Mouse (Mus musculus): Measurements from ENCODE around the gene Slc6a9. TPM values are rescaled to one million over a fixed set of nuclear protein-coding genes. Genes with fewer than 3 reads are reported as not detected.
A peak's percentile ranks its signal among the peaks of the same experiment; 100 is the strongest.

The Slc6a9 gene
- polyA plus RNA-seq, 1 experiment from 2014 or later = 16.6 TPM

DNA sequence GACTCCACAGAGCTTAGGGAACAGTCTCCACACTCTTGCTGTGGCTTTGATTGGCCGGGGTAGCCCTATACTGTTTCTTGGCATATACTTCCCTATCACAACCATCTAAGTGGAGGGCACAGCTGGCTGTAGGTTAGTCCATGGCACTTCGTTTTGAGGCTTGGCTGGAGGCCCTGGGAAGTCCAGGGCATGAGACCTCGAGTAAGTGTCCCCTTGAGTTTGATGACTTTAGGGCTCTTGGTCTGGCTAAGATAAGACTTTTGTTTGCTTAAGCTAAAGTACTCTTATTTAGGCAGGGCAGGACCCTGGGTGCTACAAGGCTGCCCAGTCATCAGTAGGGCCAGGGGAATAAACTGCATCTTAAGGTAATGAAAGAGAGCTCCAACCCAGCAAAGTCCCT, 63.8 kb downstream of the Slc6a9 start:
- peaks cover 90% of the 10 kb centered on the region for H3K36me3 ChIP-seq
- H3K9me3 ChIP-seq = no peaks in the 10 kb centered on the region
- H3K4me3 ChIP-seq = no peak overlapping the region
- H3K9ac ChIP-seq = no peak overlapping the region
- H3K27ac ChIP-seq = no peak overlapping the region
- ATAC-seq (ENCODE audit: low FRiP score, low read depth) = no peak
- WGBS = 90% methylated on average over 3 of the region's 3 CpGs
- H3K4me2 ChIP-seq (replicated peaks) = no peak overlapping the region
- no peaks in the 10 kb centered on the region for H3K27me3 ChIP-seq (replicated peaks)
- no peaks in the 10 kb centered on the region for H3K4me1 ChIP-seq

DNA sequence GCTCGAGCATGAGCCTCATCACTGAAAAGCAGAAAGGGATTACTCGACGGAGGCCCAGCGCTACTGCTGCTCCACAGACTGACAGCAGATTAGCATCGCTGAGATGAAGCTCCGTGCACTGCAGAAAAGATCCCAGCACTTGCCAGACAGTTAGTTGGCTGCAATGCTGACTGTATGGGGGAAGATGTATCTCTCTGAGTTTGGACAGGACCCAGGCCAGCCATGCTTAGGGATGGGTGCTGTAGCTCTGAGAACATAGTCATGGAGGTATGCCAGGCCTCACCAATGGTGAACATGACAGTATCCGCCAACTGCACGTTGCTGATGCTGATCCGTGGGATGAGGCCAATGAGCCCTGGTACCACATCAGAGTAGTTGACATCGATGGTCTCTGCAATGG, 69.8 kb downstream of the Slc6a9 start:
- H3K9me3 ChIP-seq = no peaks in the 10 kb centered on the region
- no peak overlapping the region for H3K4me2 ChIP-seq (replicated peaks)
- H3K9ac ChIP-seq = no peak overlapping the region
- H3K27me3 ChIP-seq (replicated peaks) = no peaks in the 10 kb centered on the region
- H3K4me1 ChIP-seq = peaks cover 12% of the 10 kb centered on the region
- H3K36me3 ChIP-seq = peaks cover 77% of the 10 kb centered on the region
- H3K4me3 ChIP-seq = no peak overlapping the region
- no peak for ATAC-seq (ENCODE audit: low FRiP score, low read depth)
- WGBS = 92% methylated on average over 10 of the region's 10 CpGs
- no peak overlapping the region for H3K27ac ChIP-seq

DNA sequence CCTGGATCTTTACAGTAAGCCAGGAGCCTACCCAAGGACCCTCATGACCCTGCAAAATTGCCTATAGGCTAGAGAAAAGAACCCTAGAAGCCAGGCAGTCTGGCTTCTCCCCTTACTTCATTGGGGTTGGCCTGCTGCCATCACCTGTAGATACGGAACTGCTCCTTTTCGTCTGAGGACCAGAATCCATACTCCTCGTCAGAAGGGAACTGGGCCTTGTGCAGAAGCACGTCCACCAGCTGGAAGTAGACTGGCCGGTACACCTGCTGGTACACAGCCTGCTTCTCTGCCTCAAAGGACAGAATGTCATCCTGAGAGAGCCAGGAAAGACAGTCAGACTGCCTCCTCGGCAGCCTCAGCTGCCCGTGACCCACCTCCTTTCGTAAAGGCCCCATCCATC, 70.5 kb downstream of the Slc6a9 start:
- H3K36me3 ChIP-seq = peaks cover 70% of the 10 kb centered on the region
- H3K27me3 ChIP-seq (replicated peaks) = no peaks in the 10 kb centered on the region
- no peak overlapping the region for H3K4me3 ChIP-seq
- no peak overlapping the region for H3K9ac ChIP-seq
- no peak overlapping the region for H3K27ac ChIP-seq
- no peak for ATAC-seq (ENCODE audit: low FRiP score, low read depth)
- no peak overlapping the region for H3K4me2 ChIP-seq (replicated peaks)
- 95% methylated on average over 8 of the region's 8 CpGs for WGBS
- no peaks in the 10 kb centered on the region for H3K9me3 ChIP-seq
- H3K4me1 ChIP-seq = peaks cover 18% of the 10 kb centered on the region

- Histone ChIP-seq H3K27ac (no peak overlapping the region), H3K9ac (no peak overlapping the region), H3K4me3 (no peak overlapping the region), H3K27me3 (replicated peaks) (no peaks in the 10 kb centered on the region), H3K9me3 (no peaks in the 10 kb centered on the region), H3K4me1 (peaks cover 24% of the 10 kb centered on the region), H3K36me3 (peaks cover 60% of the 10 kb centered on the region), H3K4me2 (replicated peaks) (no peak overlapping the region)
- no peak for ATAC-seq (ENCODE audit: low FRiP score, low read depth)
- 96% methylated on average over 3 of the region's 3 CpGs for WGBS
Measured at GRCm38 (mm10) chr4:117906196-117906595, 71.9 kb downstream of the Slc6a9 start.

- H3K4me1 ChIP-seq = peaks cover 48% of the 10 kb centered on the region
- WGBS = 60% methylated on average over 8 of the region's 8 CpGs
- peaks cover 42% of the 10 kb centered on the region for H3K36me3 ChIP-seq
- H3K27me3 ChIP-seq (replicated peaks) = no peaks in the 10 kb centered on the region
- peak overlapping the region; percentile 55 for H3K4me2 ChIP-seq (replicated peaks)
- no peaks in the 10 kb centered on the region for H3K9me3 ChIP-seq
- peak overlapping the region; percentile 13; the same call in 1 of the 2 replicates for H3K4me3 ChIP-seq
- ATAC-seq (ENCODE audit: low FRiP score, low read depth) = peak; percentile 79
- peak overlapping the region; percentile 74 for H3K27ac ChIP-seq
- peak overlapping the region; percentile 33; the same call in 1 of the 2 replicates for H3K9ac ChIP-seq
Measured at GRCm38 (mm10) chr4:117908834-117909453, 74.6 kb downstream of the Slc6a9 start.

GRCm38 (mm10) chr4:117912131-117912561, 77.8 kb downstream of the Slc6a9 start:
- Histone ChIP-seq H3K27ac (no peak overlapping the region), H3K9me3 (no peaks in the 10 kb centered on the region), H3K36me3 (peaks cover 18% of the 10 kb centered on the region), H3K27me3 (replicated peaks) (no peaks in the 10 kb centered on the region), H3K9ac (0 out of 2 replicates have a peak overlapping the region, but pooled peaks have one; percentile 7), H3K4me3 (no peak overlapping the region), H3K4me2 (replicated peaks) (peak overlapping the region; percentile 100), H3K4me1 (peaks cover 57% of the 10 kb centered on the region)
- ATAC-seq (ENCODE audit: low FRiP score, low read depth) = no peak
- WGBS = 92% methylated on average over 13 of the region's 13 CpGs

DNA sequence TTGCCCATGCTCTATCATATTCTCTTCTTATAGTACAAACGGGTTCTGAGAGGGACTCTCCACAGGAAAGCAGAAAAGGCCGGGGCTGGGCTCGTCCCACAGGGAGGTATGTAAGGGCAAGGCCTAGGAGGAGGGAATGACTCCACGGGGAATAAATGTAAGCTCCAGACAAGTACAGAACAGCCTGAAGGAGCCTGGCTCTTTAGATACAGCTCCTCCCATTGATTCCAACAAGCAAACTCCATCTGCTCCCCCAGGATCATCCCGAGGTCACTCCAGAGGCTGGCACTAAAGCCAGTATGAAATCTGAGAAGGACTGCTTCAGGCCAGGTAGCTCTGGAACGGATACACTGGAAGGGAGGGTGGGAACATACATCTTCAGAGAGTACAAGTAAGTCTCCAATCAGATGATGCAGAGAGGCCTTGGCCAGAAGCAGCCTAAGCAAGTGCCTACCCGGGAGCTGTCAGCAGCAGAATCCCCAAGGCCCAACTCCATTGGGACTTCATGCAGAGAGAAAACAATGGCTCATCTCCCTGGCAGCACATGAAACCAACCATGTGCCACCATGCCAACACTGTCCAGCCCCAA, 78.5 kb downstream of the Slc6a9 start:
- Histone ChIP-seq H3K27ac (no peak overlapping the region), H3K9me3 (no peaks in the 10 kb centered on the region), H3K4me3 (peak overlapping the region; percentile 84; the same call in 1 of the 2 replicates), H3K27me3 (replicated peaks) (no peaks in the 10 kb centered on the region), H3K36me3 (peaks cover 14% of the 10 kb centered on the region), H3K9ac (peak overlapping the region; percentile 14; the same call in 1 of the 2 replicates), H3K4me2 (replicated peaks) (peak overlapping the region; percentile 100), H3K4me1 (peaks cover 57% of the 10 kb centered on the region)
- 63% methylated on average over 7 of the region's 7 CpGs for WGBS
- ATAC-seq (ENCODE audit: low FRiP score, low read depth) = no peak

- Histone ChIP-seq H3K27me3 (replicated peaks) (no peaks in the 10 kb centered on the region), H3K4me3 (peak overlapping the region; percentile 84), H3K9me3 (no peaks in the 10 kb centered on the region), H3K27ac (no peak overlapping the region), H3K4me1 (peaks cover 52% of the 10 kb centered on the region), H3K36me3 (peaks cover 14% of the 10 kb centered on the region), H3K4me2 (replicated peaks) (peak overlapping the region; percentile 100), H3K9ac (peak overlapping the region; percentile 90; the same call in 1 of the 2 replicates)
- 56% methylated on average over 3 of the region's 3 CpGs for WGBS
- no peak for ATAC-seq (ENCODE audit: low FRiP score, low read depth)
Measured at GRCm38 (mm10) chr4:117913421-117913820, 79.1 kb downstream of the Slc6a9 start.

DNA sequence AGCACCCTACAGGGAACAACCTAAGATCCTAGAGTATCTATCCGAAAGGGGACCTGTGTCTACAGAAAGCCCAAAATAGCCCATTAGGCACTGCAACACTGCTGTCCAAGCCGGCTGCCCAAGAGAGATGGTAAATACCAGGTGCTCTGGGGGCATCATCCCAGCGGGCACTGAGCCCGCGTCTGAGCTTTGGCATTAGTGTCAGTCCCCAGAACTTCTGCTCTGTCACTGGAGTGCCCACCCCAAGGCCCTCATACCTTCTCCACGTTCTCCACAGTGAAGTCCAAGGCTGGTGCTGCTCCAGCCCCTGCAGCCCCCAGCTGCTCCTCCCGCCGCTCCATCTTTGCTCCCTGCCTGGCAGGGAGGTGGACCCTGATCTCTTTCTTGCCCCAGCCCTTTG, 79.7 kb downstream of the Slc6a9 start:
- no peak for ATAC-seq (ENCODE audit: low FRiP score, low read depth)
- peak overlapping the region; percentile 100 for H3K4me2 ChIP-seq (replicated peaks)
- H3K27me3 ChIP-seq (replicated peaks) = no peaks in the 10 kb centered on the region
- peak overlapping the region; percentile 90 for H3K9ac ChIP-seq
- peaks cover 46% of the 10 kb centered on the region for H3K4me1 ChIP-seq
- H3K36me3 ChIP-seq = peaks cover 14% of the 10 kb centered on the region
- 19% methylated on average over 8 of the region's 8 CpGs for WGBS
- H3K9me3 ChIP-seq = no peaks in the 10 kb centered on the region
- H3K27ac ChIP-seq = no peak overlapping the region
- peak overlapping the region; percentile 84 for H3K4me3 ChIP-seq

- H3K9me3 ChIP-seq = no peaks in the 10 kb centered on the region
- H3K27me3 ChIP-seq (replicated peaks) = no peaks in the 10 kb centered on the region
- peak within 1 kb of the TSS; percentile 90 for H3K9ac ChIP-seq
- peaks cover 14% of the 10 kb centered on the region for H3K36me3 ChIP-seq
- under 1% methylated on average over 61 of the region's 61 CpGs for WGBS
- peak; percentile 95 for ATAC-seq (ENCODE audit: low FRiP score, low read depth)
- H3K27ac ChIP-seq = no peak within 1 kb of the TSS
- peak within 1 kb of the TSS; percentile 100 for H3K4me2 ChIP-seq (replicated peaks)
- peak within 1 kb of the TSS; percentile 84 for H3K4me3 ChIP-seq
- H3K4me1 ChIP-seq = peaks cover 38% of the 10 kb centered on the region
Measured at GRCm38 (mm10) chr4:117914591-117915442, 80.5 kb downstream of the Slc6a9 start, which contains the start of gene Ipo13. Gene Ipo13 (minus strand): TSS chr4:117914999.

DNA sequence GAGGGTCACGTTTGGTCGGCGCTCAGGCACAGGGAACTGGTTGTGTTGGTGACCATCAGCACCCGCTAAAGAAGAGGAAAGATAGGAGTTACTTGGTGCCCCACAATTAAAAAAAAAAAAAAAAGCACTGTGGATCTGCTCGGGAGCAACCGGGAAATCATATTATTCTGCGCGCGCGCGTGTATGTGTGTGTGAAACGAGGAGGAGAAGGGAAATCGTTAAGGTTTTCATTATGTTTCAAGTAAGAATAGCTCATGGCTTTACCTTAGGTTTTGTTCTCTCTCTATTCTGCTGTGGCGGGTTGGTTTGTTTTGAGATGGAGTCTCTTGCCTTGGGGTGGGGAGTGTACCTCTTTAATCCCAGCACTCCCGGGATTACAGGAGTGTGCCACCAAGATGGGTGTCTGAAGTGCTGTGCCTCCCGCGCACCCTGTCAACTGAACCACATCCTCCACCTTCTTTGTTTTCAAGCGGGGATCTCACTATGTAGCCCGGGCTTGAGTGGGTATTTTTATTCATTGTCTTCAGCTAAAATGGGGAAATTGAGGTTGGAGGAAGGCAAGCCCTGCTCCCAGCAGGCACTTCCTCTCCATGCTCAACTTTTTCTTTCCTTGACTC, 81.3 kb downstream of the Slc6a9 start:
- Histone ChIP-seq H3K4me2 (replicated peaks) (peak overlapping the region; percentile 100), H3K27me3 (replicated peaks) (no peaks in the 10 kb centered on the region), H3K4me1 (peaks cover 34% of the 10 kb centered on the region), H3K36me3 (peaks cover 14% of the 10 kb centered on the region), H3K9me3 (no peaks in the 10 kb centered on the region), H3K9ac (peak overlapping the region; percentile 29; the same call in 1 of the 2 replicates), H3K4me3 (peak overlapping the region; percentile 84), H3K27ac (no peak overlapping the region)
- WGBS = 6% methylated on average over 19 of the region's 19 CpGs
- 0 out of 2 replicates have a peak, but pooled peaks have one; percentile 12 for ATAC-seq (ENCODE audit: low FRiP score, low read depth)

Data from neural tube, embryonic 12.5 days (tissue).